Mouse (Mus musculus) adrenal gland, postnatal 0 days (tissue): ENCODE results near the gene Mycbpap. TPM values are rescaled to one million over a fixed set of nuclear protein-coding genes. Genes with fewer than 3 reads are reported as not detected.

ENCODE experiments used
- polyA plus RNA-seq: library from polyadenylated mRNA; unstranded; fragments of >200 nt; fragmentation: Nextera tagmentation; extraction: Ambion mirVana; gene quantifications from 2 replicates; pipeline ENCODE4 v1.2.1, GENCODE M21; 2015

The Mycbpap gene
- 1.7 and 2.1 TPM in 2 replicates for polyA plus RNA-seq

DNA sequence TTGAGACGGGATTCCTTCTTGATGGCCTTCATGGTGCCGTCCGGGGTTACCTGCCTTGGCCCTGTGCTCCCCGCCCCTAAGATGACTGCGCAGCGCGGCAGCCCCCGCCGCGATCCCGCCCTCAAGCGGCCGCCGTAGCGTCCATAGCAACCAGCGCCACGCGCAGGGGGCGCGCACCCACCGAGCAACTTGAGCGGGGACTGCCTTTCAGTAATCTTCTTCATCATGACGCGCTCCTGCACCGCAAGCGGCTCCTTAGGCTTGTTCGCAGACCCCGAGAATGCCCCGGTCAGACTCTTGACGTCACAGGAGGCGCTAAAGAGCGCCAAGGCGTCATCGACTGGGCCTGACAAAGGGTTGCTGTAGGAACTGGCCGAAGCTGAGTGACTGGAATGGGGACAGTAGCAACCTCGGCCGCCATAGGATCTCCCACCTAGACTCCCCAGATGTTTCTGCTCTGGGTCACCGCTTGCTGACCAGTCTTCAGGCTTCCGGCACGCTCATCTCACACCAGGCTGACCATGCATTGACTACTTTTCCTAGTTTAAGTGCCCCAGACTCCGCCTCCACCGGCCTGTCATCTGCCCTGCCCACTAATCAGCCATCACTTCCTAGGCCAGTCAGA, at the start of gene Mycbpap:
Gene Mycbpap, minus strand, starts transcription at position 524 of the 625 bp plus-strand sequence.

DNA sequence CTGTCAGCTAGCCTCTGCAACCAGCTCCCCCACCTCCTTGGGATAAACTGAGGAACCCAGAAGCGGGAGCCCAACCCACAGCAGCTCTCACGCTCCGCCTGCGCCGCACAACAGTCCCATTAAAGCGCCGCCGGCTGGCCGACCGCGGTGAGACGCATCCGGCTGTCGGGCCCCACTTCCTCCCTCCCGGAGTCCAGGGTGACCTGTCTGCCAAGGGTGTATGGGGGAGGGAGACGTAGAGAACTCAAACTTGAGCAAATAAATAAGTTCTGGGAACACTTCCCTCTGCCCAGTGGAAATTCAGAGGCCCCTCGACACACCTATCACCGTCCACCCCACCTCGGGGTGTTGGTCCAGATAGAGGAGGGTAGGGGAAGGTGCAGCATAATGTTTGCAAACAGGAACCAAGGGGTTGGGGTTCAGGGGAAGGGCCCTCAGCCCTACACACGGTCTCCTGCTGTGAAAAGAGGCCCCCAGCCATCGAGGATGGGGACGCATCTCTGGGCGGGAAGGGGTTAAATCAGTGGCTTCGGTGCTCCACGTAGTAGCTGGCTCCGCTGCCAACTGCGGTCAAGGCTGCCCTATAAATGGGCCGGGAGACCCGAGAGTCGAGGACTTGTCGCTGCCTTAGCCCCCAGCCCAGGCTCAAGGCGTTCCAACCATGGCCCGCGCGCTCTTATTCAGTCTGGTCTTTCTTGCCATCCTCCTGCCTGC, 43.1 kb upstream of the Mycbpap start, which contains the start of gene Chad:
Gene Chad, plus strand, starts transcription at position 611 of the 714 bp plus-strand sequence.

GRCm38 (mm10) chr11:94548888-94549690, 27.5 kb upstream of the Mycbpap start, which contains the start of gene Rsad1:
Gene Rsad1, minus strand, starts transcription at chr11:94549255.

DNA sequence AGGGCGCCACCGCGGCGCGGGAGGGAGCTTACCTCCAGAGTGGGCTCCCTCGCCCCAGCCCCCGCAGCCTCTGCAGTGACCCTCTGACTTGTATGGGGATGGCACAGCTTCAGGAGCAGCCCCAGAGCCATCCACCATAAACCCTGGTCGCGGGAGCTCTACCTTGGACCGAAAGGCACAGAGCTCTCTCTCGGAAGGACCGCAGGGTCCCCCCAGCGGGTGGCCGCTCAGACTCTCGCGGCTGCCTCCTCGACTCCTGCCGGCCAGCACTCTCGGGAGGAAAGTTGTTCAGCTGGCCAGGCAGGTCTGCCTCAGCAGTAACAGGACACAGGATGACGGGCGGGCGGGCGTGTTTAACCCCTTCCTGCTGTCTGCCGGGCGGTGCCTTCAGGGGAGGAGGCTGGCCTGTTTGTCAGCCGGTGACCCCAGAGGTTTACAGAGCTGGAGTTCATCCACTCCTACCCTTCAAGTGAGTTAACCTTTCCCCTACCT, 21.8 kb downstream of the Mycbpap start, which contains the start of gene Epn3:
Gene Epn3, minus strand, starts transcription at position 314 of the 492 bp plus-strand sequence.

DNA sequence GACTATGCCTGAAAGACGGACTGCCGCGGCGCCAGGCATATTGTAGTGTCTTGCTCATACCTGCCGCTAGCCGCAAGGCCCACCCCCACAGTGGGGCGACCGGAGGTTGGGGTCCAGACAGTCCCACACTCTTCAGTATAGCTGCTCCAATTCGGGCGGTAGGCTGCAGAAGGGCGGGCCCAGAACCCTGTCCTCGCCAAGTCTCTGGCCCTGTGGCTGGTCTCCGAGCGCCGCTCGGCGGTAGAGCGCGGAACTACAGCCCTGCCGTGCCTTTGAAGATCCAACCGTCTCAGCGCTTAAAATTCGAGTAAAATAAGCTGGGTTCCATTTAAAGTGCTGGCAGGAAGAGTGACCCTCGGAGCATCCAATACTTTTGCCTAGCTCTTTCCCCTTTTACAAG, 35.5 kb downstream of the Mycbpap start, which contains the start of gene Spata20:
Gene Spata20, minus strand, starts transcription at position 179 of the 400 bp plus-strand sequence.

DNA sequence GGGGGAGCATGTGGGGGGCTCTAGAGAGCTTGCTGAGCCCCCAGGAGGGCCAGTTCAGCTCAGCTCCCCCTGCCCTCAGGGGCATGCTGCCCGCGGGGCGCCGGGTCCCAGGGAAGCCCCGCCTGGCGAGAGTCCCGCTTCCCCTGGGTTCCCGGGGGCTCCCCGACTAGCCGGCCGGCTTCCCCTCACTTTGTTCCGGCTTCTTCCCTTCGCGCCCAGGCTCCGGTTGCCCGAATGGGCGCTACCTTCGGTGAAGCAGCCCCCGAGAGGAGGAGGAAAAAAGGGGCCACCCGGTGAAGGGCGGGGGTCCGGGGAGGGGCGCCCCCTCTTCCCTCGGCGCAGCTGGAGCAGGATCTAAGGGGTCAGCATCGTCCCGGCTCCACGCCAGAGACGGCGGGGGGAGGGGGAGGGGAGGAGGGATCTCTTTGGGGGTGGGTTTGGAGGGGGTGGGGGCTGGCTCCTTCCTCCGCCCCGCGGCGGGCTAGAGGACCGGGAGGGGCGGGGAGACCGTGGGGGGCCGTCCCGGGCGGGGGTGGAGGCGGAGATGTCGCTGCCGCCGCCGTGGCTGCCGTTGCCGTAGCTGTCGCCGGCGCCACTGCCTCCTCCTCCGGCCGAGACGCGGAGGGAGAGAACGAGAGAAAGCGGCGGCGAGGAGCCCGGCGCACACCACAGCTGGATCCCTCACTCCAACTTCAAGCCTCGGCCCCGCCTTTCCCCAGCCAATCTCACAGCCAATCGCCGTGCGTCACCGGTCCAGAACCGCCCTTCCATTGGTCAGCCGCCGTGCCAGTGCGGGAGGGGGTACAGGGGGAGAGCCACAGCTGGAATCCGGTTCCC, 47.6 kb downstream of the Mycbpap start, which contains the start of gene Cacna1g:
Gene Cacna1g, minus strand, starts transcription at position 492 of the 837 bp plus-strand sequence.

Other genes with a start within 250 kb of the Mycbpap start
- gene Gm21885, start 239.9 kb downstream of the Mycbpap start, polyA plus RNA-seq = 0.18 and 0.55 TPM in 2 replicates
- gene Luc7l3, start 199.8 kb downstream of the Mycbpap start, polyA plus RNA-seq = 61.7 and 75.9 TPM in 2 replicates
- 27.6 and 35.5 TPM in 2 replicates for gene Ankrd40, start 193.7 kb downstream of the Mycbpap start, polyA plus RNA-seq
- 4.8 and 5.8 TPM in 2 replicates for gene Abcc3, start 128.7 kb downstream of the Mycbpap start, polyA plus RNA-seq
- 1.8 and 1.9 TPM in 2 replicates for gene Cacna1g, start 47.5 kb downstream of the Mycbpap start, polyA plus RNA-seq
- gene Spata20, start 35.6 kb downstream of the Mycbpap start, polyA plus RNA-seq = 0.08 TPM in 1 of 2 replicates, not detected in the other
- 6.0 and 12.5 TPM in 2 replicates for gene Epn3, start 21.8 kb downstream of the Mycbpap start, polyA plus RNA-seq
- 2.9 and 4.0 TPM in 2 replicates for gene Rsad1, start 27.5 kb upstream of the Mycbpap start, polyA plus RNA-seq
- 0.27 and 0.63 TPM in 2 replicates for gene Chad, start 43.3 kb upstream of the Mycbpap start, polyA plus RNA-seq
- gene Acsf2, start 80.1 kb upstream of the Mycbpap start, polyA plus RNA-seq = 5.8 and 14.8 TPM in 2 replicates
- gene Lrrc59, start 108.0 kb upstream of the Mycbpap start, polyA plus RNA-seq = 56.7 and 86.4 TPM in 2 replicates
- gene Mrpl27, start 132.0 kb upstream of the Mycbpap start, polyA plus RNA-seq = 200 and 258 TPM in 2 replicates
- 3.0 and 3.4 TPM in 2 replicates for gene Eme1, start 132.2 kb upstream of the Mycbpap start, polyA plus RNA-seq
- 16.6 and 17.5 TPM in 2 replicates for gene Xylt2, start 155.8 kb upstream of the Mycbpap start, polyA plus RNA-seq
- gene Gm11541, start 182.8 kb upstream of the Mycbpap start, polyA plus RNA-seq = 0.30 and 1.1 TPM in 2 replicates
- gene Cdc34b, start 220.0 kb upstream of the Mycbpap start, polyA plus RNA-seq = 0.11 TPM in 1 of 2 replicates, not detected in the other